Mouse (Mus musculus) cortical plate, adult 2 months (tissue): ENCODE data around the gene Lipc.

Source experiments
- CTCF ChIP-seq: fragments of 200-500 bp; IDR thresholded peaks from 2 replicates; pipeline ENCODE4 v1.5.1; 2011; ENCODE audit warnings: mild to moderate bottlenecking, control low read depth, low read length; ENCODE audit not compliant: insufficient read depth; ENCODE audit errors: extremely low read depth
- POLR2A ChIP-seq: fragments of 200-500 bp; IDR thresholded peaks from 2 replicates; pipeline ENCODE4 v1.6.1; 2011; ENCODE audit warnings: mild to moderate bottlenecking, low read length, control low read depth; ENCODE audit not compliant: insufficient read depth; ENCODE audit errors: extremely low read depth

DNA sequence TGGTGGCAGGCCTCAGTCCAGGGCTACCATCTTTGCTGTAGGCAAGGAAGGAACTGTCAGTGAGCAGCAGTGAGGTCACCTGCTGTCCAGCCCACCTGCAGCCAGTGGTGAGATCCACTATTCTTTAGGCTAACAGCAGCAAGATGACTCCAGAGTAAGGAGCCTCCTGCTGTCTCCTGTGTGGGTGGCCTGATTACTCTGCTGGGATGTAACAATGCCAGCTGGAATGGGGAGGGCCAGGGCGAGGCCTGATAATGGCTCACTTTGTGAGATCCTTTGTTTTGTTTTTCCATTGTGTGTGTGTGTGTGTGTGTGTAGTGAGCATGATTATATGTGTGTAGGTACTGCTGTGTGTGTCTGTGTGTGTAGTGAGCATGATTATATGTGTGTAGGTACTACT, 134.6 kb downstream of the Lipc start:
- no peak for TF ChIP-seq CTCF
- no peak for TF ChIP-seq POLR2A
